Mouse (Mus musculus) thymus, adult 2 months (tissue): ENCODE measurements around the gene Vamp2.

Source experiments
- CTCF ChIP-seq: fragments of 200-500 bp; IDR thresholded peaks from 2 replicates; pipeline ENCODE4 v1.5.1; 2012; ENCODE audit warnings: mild to moderate bottlenecking, control low read depth, low read length, moderate library complexity, borderline replicate concordance; ENCODE audit not compliant: control insufficient read depth, poor library complexity, insufficient read depth; ENCODE audit errors: extremely low read depth
- POLR2A ChIP-seq: fragments of 200-500 bp; IDR thresholded peaks from 2 replicates; pipeline ENCODE4 v1.6.1; 2012; ENCODE audit warnings: mild to moderate bottlenecking, low read length, control low read depth, moderate library complexity; ENCODE audit not compliant: control insufficient read depth, poor library complexity, insufficient read depth; ENCODE audit errors: extremely low read depth

DNA sequence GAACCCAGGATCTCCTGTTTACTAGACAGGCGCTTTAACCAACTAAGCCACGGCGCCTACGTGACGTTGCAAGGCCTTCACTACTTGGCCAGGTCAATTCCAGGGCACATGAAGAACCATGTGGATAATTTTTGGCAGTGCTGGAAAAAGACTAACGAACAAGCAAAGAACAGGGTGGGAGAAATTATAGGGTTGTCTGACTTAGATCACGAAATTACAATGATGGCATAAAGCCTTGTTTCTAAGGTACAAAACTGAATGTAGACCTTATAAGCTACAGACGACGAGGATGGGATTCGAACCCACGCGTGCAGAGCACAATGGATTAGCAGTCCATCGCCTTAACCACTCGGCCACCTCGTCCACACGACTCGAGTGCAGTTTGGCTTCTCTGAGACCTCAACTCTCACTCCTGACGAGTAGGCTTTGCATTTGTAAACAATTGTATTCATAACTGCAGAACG, 25.5 kb upstream of the Vamp2 start:
- no peak for TF ChIP-seq CTCF
- TF ChIP-seq POLR2A, result no peak
